Mouse (Mus musculus): Measurements from ENCODE around the gene Wfdc21.

DNA sequence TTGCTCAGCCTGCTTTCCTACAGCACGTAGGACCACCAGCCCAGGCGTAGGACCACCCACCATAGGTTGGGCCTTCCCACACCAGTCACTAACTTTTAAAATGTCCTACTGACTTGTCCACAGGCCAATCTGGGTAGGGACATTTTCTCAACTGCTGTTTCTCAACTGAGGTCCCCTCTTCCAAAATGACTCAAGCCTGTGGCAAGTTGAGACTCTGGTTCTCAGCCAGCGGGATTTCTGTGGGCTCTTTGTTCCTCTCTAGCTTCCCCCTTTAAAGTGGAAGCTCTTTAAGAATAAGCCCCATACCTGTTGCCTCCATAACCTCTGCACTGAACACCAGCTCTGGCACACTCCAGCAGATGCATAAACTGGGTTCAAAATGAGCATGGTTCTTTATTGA is 3.2 kb upstream of the Wfdc21 start:
- no peak for TF ChIP-seq CTCF (IDR thresholded peaks at IDR 0.05; ENCODE audit: borderline replicate concordance, insufficient read depth, low read length)
- TF ChIP-seq POLR2A (IDR thresholded peaks at IDR 0.05; ENCODE audit: low read depth, low read length) = no peak

Data from embryonic fibroblast, embryonic 13.5 days (primary cell).